In genomic region chr16:32682194-32682593, GRCm38 (mm10) we compare ENCODE assay signal across 10 mouse cellular contexts. TPM values are rescaled to one million over a fixed set of nuclear protein-coding genes. Genes with fewer than 3 reads are reported as not detected.
DNase-seq lines count a peak whose midpoint lies in the region; ATAC-seq and TF ChIP-seq lines count a peak whose summit lies in the region.
"Had no signal": no experiment of that assay in that cellular context is flagged by ENCODE, and none has a peak within 500 bp of the region (broad histone marks: within the 10 kb centered on the region; RNA-seq: fewer than 3 reads in every experiment).

No protein-coding gene starts in this region.

- in situ Hi-C loops in CH12.LX (cut with MboI; ENCODE audit: low pct_ligation_motif_present, low pct_unique_long_range_greater_than_20kb, low sequenced_read_pairs): no loop called here

- H3K4me2 ChIP-seq in intestine, postnatal 0 days (replicated peaks; ENCODE audit: low read depth): no peak overlapping the region
- no peak overlapping the region for H3K4me2 ChIP-seq in intestine, embryonic 16.5 days (ENCODE audit: low read depth, low read length)
- H3K4me2 ChIP-seq in CH12.LX (ENCODE audit: insufficient read depth, low read depth, poor library complexity, severe bottlenecking): no peak overlapping the region
- H3K4me2 ChIP-seq in forebrain, embryonic 16.5 days (ENCODE audit: low read length): no peak overlapping the region
- H3K4me2 ChIP-seq: embryonic facial prominence, embryonic 15.5 days; limb, embryonic 15.5 days had no signal

- no peaks in the 10 kb centered on the region for H3K27me3 ChIP-seq in intestine, postnatal 0 days (replicated peaks; ENCODE audit: control insufficient read depth, insufficient read depth, low read length)
- no peaks in the 10 kb centered on the region for H3K27me3 ChIP-seq in intestine, embryonic 16.5 days (replicated peaks; ENCODE audit: control insufficient read depth, insufficient read depth, low read length)
- H3K27me3 ChIP-seq in CH12.LX (replicated peaks): no peaks in the 10 kb centered on the region
- no peaks in the 10 kb centered on the region for H3K27me3 ChIP-seq in forebrain, embryonic 16.5 days (replicated peaks; ENCODE audit: control insufficient read depth, insufficient read depth, low read length)
- H3K27me3 ChIP-seq: embryonic facial prominence, embryonic 15.5 days; limb, embryonic 15.5 days had no signal

- no peaks in the 10 kb centered on the region; the same call in 1 of the 2 replicates for H3K4me1 ChIP-seq in intestine, postnatal 0 days (replicated peaks; ENCODE audit: control insufficient read depth, insufficient read depth, low read length)
- peaks cover 11% of the 10 kb centered on the region for H3K4me1 ChIP-seq in intestine, embryonic 16.5 days (ENCODE audit: control insufficient read depth, insufficient read depth, low read length)
- peaks cover 10 to 22% of the 10 kb centered on the region in 2 experiments for H3K4me1 ChIP-seq in CH12.LX (ENCODE audit: control insufficient read depth in 1 of 2, insufficient read depth in 2 of 2)
- H3K4me1 ChIP-seq in forebrain, embryonic 16.5 days (replicated peaks; ENCODE audit: control insufficient read depth, insufficient read depth, low read length): no peaks in the 10 kb centered on the region
- H3K4me1 ChIP-seq: embryonic facial prominence, embryonic 15.5 days; limb, embryonic 15.5 days had no signal

- no peak overlapping the region for H3K27ac ChIP-seq in intestine, postnatal 0 days (ENCODE audit: low read depth, low read length)
- no peak overlapping the region for H3K27ac ChIP-seq in intestine, embryonic 16.5 days (ENCODE audit: low read length)
- no peak overlapping the region for H3K27ac ChIP-seq in CH12.LX (ENCODE audit: insufficient read depth, low read depth)
- no peak overlapping the region for H3K27ac ChIP-seq in forebrain, embryonic 16.5 days (ENCODE audit: low read length)
- H3K27ac ChIP-seq: embryonic facial prominence, embryonic 15.5 days; limb, embryonic 15.5 days had no signal

- WGBS in intestine, postnatal 0 days: 26% methylated on average over 5 of the region's 5 CpGs
- 31% methylated on average over 5 of the region's 5 CpGs for WGBS in intestine, embryonic 16.5 days
- WGBS in forebrain, embryonic 16.5 days: 33% methylated on average over 5 of the region's 5 CpGs

- dilution Hi-C loops in CH12.LX (cut with MboI; ENCODE audit: extremely low pct_ligation_motif_present, extremely low pct_unique_long_range_greater_than_20kb, low sequenced_read_pairs): no loop called here

- TF ChIP-seq EP300 in CH12.LX (IDR thresholded peaks at IDR 0.05; ENCODE audit: low read length): no peak

- peak; percentile 87 for TF ChIP-seq CTCF in intestine, postnatal 0 days (IDR thresholded peaks at IDR 0.05; ENCODE audit: low read depth)
- peak; percentile 40 to 98; a peak in 3 of 4 replicates for TF ChIP-seq CTCF in CH12.LX (conservative IDR thresholded peaks at IDR 0.05 in 1 of 2, IDR thresholded peaks at IDR 0.05 in 1 of 2; ENCODE audit: low read depth in 2 of 2, low read length in 2 of 2)
- peak; percentile 70; the same call in 1 of the 2 replicates for TF ChIP-seq CTCF in brain, embryonic 14.5 days (IDR thresholded peaks at IDR 0.05; ENCODE audit: borderline replicate concordance, extremely low read depth, insufficient read depth, insufficient read length)

- no peak for TF ChIP-seq POLR2A in CH12.LX (IDR thresholded peaks at IDR 0.05; ENCODE audit: low read depth, low read length)
- TF ChIP-seq POLR2A in brain, embryonic 14.5 days (IDR thresholded peaks at IDR 0.05; ENCODE audit: borderline replicate concordance, extremely low read depth, insufficient read depth, insufficient read length, poor library complexity, severe bottlenecking): no peak

- peak; percentile 87 for DNase-seq in CH12.LX (ENCODE audit: extremely low read depth)
- peak; percentile 85 for DNase-seq in brain, embryonic 14.5 days (ENCODE audit: low read depth)
- DNase-seq in kidney, postnatal 25 days: peak; percentile 72 to 93
- DNase-seq in thymus, postnatal 0 days (ENCODE audit: low spot score): peak; percentile 87

- TF ChIP-seq RAD21 in CH12.LX (IDR thresholded peaks at IDR 0.05; ENCODE audit: low read depth, low read length): peak; percentile 95

- no peak overlapping the region for H3K4me3 ChIP-seq in intestine, postnatal 0 days (ENCODE audit: low read depth, low read length)
- no peak overlapping the region for H3K4me3 ChIP-seq in intestine, embryonic 16.5 days (ENCODE audit: low read length)
- H3K4me3 ChIP-seq in CH12.LX (replicated peaks in 1 of 3; ENCODE audit: low read depth in 2 of 3, low read length in 2 of 3, poor library complexity in 1 of 3): no peak overlapping the region
- H3K4me3 ChIP-seq in forebrain, embryonic 16.5 days (replicated peaks; ENCODE audit: low read length): no peak overlapping the region
- H3K4me3 ChIP-seq: embryonic facial prominence, embryonic 15.5 days; limb, embryonic 15.5 days had no signal

- no peaks in the 10 kb centered on the region for H3K79me2 ChIP-seq in CH12.LX (replicated peaks; ENCODE audit: control insufficient read depth, extremely low read depth, insufficient read depth, poor library complexity, severe bottlenecking)

- H3K36me3 ChIP-seq in intestine, postnatal 0 days (ENCODE audit: control insufficient read depth, insufficient read depth): peaks cover 31% of the 10 kb centered on the region
- H3K36me3 ChIP-seq in intestine, embryonic 16.5 days (ENCODE audit: control insufficient read depth, insufficient read depth, low read length): peaks cover 18% of the 10 kb centered on the region; the same call in 1 of the 2 replicates
- H3K36me3 ChIP-seq in CH12.LX (replicated peaks in 1 of 2; ENCODE audit: control insufficient read depth in 1 of 2, insufficient read depth in 1 of 2, low read length in 1 of 2): peaks cover 45 to 63% of the 10 kb centered on the region in 2 experiments
- H3K36me3 ChIP-seq in forebrain, embryonic 16.5 days (ENCODE audit: control insufficient read depth, insufficient read depth): peaks cover 14% of the 10 kb centered on the region; the same call in 1 of the 2 replicates

- no peak overlapping the region for H3K9ac ChIP-seq in intestine, postnatal 0 days (ENCODE audit: low read depth, low read length)
- H3K9ac ChIP-seq in intestine, embryonic 16.5 days (ENCODE audit: low read depth, low read length): no peak overlapping the region
- H3K9ac ChIP-seq in CH12.LX (ENCODE audit: insufficient read depth, low read depth): no peak overlapping the region
- H3K9ac ChIP-seq in forebrain, embryonic 16.5 days (replicated peaks; ENCODE audit: low read depth, low read length): no peak overlapping the region
- H3K9ac ChIP-seq: embryonic facial prominence, embryonic 15.5 days; limb, embryonic 15.5 days had no signal

- ATAC-seq in intestine, postnatal 0 days: no peak
- no peak for ATAC-seq in intestine, embryonic 16.5 days
- ATAC-seq in forebrain, embryonic 16.5 days: peak; percentile 51
- ATAC-seq in megakaryocyte, adult 5-6 weeks (ENCODE audit: poor library complexity, severe bottlenecking): peak; percentile 73

- no peaks in the 10 kb centered on the region for H3K9me3 ChIP-seq in intestine, postnatal 0 days (ENCODE audit: control insufficient read depth)
- no peaks in the 10 kb centered on the region for H3K9me3 ChIP-seq in intestine, embryonic 16.5 days (ENCODE audit: control insufficient read depth, low read length)
- no peaks in the 10 kb centered on the region for H3K9me3 ChIP-seq in CH12.LX (replicated peaks; ENCODE audit: low read length)
- H3K9me3 ChIP-seq in forebrain, embryonic 16.5 days (ENCODE audit: control insufficient read depth, low read length): no peaks in the 10 kb centered on the region
- H3K9me3 ChIP-seq: embryonic facial prominence, embryonic 15.5 days; limb, embryonic 15.5 days had no signal

TF ChIP-seq in CH12.LX, 34 proteins besides CTCF, POLR2A, EP300 and RAD21 (continues in another document):
- no peak for TF ChIP-seq USF2 (conservative IDR thresholded peaks at IDR 0.05; ENCODE audit: low read depth, low read length)
- TF ChIP-seq TBP (conservative IDR thresholded peaks at IDR 0.05; ENCODE audit: low read depth, low read length): no peak
- TF ChIP-seq CHD2 (IDR thresholded peaks at IDR 0.05; ENCODE audit: low read length): no peak
- TF ChIP-seq NELFE (IDR thresholded peaks at IDR 0.05; ENCODE audit: low read depth, low read length): peak; percentile 29; the same call in 1 of the 2 replicates
- no peak for TF ChIP-seq USF1 (IDR thresholded peaks at IDR 0.05; ENCODE audit: low read depth, low read length)
- no peak for TF ChIP-seq NRF1 (IDR thresholded peaks at IDR 0.05; ENCODE audit: low read depth, low read length)
- peak; percentile 97 for TF ChIP-seq SMC3 (IDR thresholded peaks at IDR 0.05; ENCODE audit: low read depth, low read length)
- TF ChIP-seq ZC3H11A (IDR thresholded peaks at IDR 0.05; ENCODE audit: low read depth, low read length): peak; percentile 80
- TF ChIP-seq CHD1 (IDR thresholded peaks at IDR 0.05; ENCODE audit: low read depth, low read length): no peak
- TF ChIP-seq MEF2A (IDR thresholded peaks at IDR 0.05; ENCODE audit: borderline replicate concordance, low read depth, low read length): no peak

RNA-seq across cellular contexts. Expression of gene Tnk2, which starts 38.5 kb away (rescaled TPM):
- 8.0 and 9.6 TPM in 2 replicates for polyA plus RNA-seq in intestine, postnatal 0 days (2015; fragmentation: Nextera tagmentation; extraction: Ambion mirVana)
- 7.5 and 7.7 TPM in 2 replicates for polyA plus RNA-seq in intestine, embryonic 16.5 days (2015; fragmentation: Nextera tagmentation; extraction: Ambion mirVana)
- 31.9 and 35.9 TPM in 2 replicates for total RNA-seq in CH12.LX (2012; rRNA removed)
- total RNA-seq in CH12.LX (2014; rRNA removed): 14.7 and 18.8 TPM in 2 replicates
- polyA plus RNA-seq in CH12.LX (2012; ENCODE audit: insufficient read length, low read depth): 62.2 and 67.7 TPM in 2 replicates
- polyA plus RNA-seq in brain, embryonic 14.5 days (2012; rRNA removed): 127 and 134 TPM in 2 replicates
- 15.0 and 21.9 TPM in 2 replicates for polyA plus RNA-seq in forebrain, embryonic 16.5 days (2015; fragmentation: Nextera tagmentation; extraction: Ambion mirVana)
- 5.5 and 12.0 TPM in 2 replicates for total RNA-seq in megakaryocyte, adult 5-6 weeks (2015)
- total RNA-seq in megakaryocyte, adult 5-6 weeks (2017): 6.4 and 8.6 TPM in 2 replicates
- polyA plus RNA-seq in thymus, postnatal 0 days (2015; fragmentation: Nextera tagmentation; extraction: Ambion mirVana): 20.1 and 23.5 TPM in 2 replicates

RNA-seq across cellular contexts. Expression of gene Muc4, which starts 53.5 kb away (rescaled TPM):
- 0.95 and 1.0 TPM in 2 replicates for polyA plus RNA-seq in intestine, postnatal 0 days (2015; fragmentation: Nextera tagmentation; extraction: Ambion mirVana)
- polyA plus RNA-seq in intestine, embryonic 16.5 days (2015; fragmentation: Nextera tagmentation; extraction: Ambion mirVana): 1.3 and 2.4 TPM in 2 replicates
- total RNA-seq in CH12.LX (2012; rRNA removed) (0.21 and 0.51 TPM in 2 replicates), CH12.LX (2014; rRNA removed) (0.09 TPM in 1 of 2 replicates, not detected in the other)
- polyA plus RNA-seq in CH12.LX (2012; ENCODE audit: insufficient read length, low read depth): 0.34 and 0.44 TPM in 2 replicates
- 0.01 and 0.07 TPM in 2 replicates for polyA plus RNA-seq in brain, embryonic 14.5 days (2012; rRNA removed)
- not detected in 2 replicates for polyA plus RNA-seq in forebrain, embryonic 16.5 days (2015; fragmentation: Nextera tagmentation; extraction: Ambion mirVana)
- not detected in 2 replicates for total RNA-seq in megakaryocyte, adult 5-6 weeks (2015)
- not detected in 2 replicates for total RNA-seq in megakaryocyte, adult 5-6 weeks (2017)
- 0.24 and 0.56 TPM in 2 replicates for polyA plus RNA-seq in thymus, postnatal 0 days (2015; fragmentation: Nextera tagmentation; extraction: Ambion mirVana)
- polyA plus RNA-seq: limb, embryonic 15.5 days had no signal

Comparison
In these comparisons a context has a peak if more than half of its experiments do, and no peak if none do; other contexts are left out.
1. ATAC-seq: peak in forebrain, embryonic 16.5 days (single experiment) and megakaryocyte, adult 5-6 weeks (single experiment); none in intestine, postnatal 0 days (single experiment) and intestine, embryonic 16.5 days (single experiment).
2. Peak in every context shown above with its lines, with median percentiles within 50 percentile points of each other: CTCF ChIP-seq and DNase-seq.